Mouse (Mus musculus): ENCODE results near the gene Cacna1b.
A peak's percentile ranks its signal among the peaks of the same experiment; 100 is the strongest.

Gene Cacna1b

GRCm38 (mm10) chr2:24719645-24720379, 43.1 kb downstream of the Cacna1b start:
- DNase-seq (ENCODE audit: low spot score in 2 of 2): no peak

GRCm38 (mm10) chr2:24718906-24719305, 44.0 kb downstream of the Cacna1b start:
- no peak for DNase-seq (ENCODE audit: low spot score in 2 of 2)

DNA sequence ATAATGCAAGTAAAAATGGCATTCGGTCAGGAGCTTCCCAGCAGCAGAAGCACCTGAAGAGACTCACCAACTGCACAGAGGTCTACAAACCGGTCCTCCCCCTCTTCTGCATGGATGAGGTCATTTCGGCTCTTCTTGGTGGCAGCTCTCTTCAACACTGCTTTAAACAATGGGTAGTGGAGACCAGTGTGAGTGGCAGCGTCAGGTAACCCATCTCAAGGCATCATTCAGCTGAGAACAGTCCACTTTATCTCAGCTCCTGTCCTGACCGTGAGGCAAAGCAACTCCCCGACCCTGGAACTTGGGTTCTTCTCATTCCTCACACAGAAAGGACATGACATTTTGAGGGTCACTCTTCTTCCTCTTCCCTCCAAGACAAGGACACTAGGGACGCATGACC, 45.0 kb downstream of the Cacna1b start:
- no peak for DNase-seq (ENCODE audit: low spot score in 2 of 2)

DNA sequence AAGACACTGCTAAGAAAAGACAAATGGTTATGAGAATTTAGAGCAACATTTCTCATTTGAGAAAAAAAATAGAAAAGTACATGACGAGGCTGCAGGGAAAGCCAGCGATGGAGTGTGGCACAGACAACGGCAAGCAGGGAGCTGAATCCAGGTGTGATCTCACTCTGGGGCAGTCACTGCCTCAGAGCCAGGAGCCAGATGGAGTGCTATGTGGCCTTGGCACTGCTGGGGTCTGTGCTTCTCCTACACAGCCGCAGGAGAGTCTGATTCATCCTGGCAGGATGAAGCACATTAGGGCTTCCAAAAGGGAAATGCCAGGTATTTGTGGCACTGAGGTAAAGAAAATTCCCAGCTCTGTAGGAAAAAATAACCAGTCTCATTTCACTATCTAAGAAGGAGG, 45.5 kb downstream of the Cacna1b start:
- DNase-seq (ENCODE audit: low spot score in 2 of 2): peak in 1 of 2 experiments; percentile 35

- DNase-seq (ENCODE audit: low spot score in 2 of 2): no peak
Observed at GRCm38 (mm10) chr2:24705929-24706328, 57.0 kb downstream of the Cacna1b start.

- no peak for DNase-seq (ENCODE audit: low spot score in 2 of 2)
Observed at GRCm38 (mm10) chr2:24702208-24702957, 60.6 kb downstream of the Cacna1b start.

DNA sequence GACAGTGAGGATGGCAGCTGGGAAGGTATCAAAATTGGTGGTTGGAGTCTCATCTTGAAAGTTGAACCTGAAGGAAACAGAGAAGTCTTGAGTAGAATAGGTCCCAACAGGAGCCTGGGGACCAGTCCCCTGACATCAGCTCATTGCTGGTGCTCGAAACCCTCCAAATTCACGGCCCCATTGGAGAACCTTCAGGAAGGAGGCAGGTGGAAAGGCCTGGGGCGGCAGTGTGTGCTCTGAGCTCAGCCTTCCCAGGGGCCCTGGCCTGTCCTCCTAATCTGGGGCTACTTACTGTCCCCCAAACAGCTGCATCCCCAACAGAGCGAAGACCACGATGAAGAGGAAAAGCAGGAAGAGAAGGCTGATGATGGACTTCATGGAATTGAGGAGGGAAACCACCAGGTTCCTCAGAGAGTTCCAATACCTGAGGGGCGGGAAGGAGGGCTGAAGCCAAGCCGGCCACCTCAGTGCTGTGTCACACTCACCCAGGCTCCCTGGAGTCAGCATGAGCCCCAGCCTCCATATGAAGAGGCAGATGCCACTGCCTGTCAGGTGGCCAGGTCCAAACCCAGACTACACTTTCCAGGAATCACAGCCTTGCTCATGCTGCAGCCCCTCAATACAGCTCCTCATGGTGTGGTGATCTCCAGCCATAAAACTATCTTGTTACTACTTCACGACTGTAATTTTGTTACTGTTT, 65.5 kb downstream of the Cacna1b start:
- no peak for DNase-seq (ENCODE audit: low spot score in 2 of 2)

GRCm38 (mm10) chr2:24692371-24692770, 70.6 kb downstream of the Cacna1b start:
- peak in 1 of 2 experiments; percentile 1 for DNase-seq (ENCODE audit: low spot score in 2 of 2)

GRCm38 (mm10) chr2:24690356-24690755, 72.6 kb downstream of the Cacna1b start:
- DNase-seq (ENCODE audit: low spot score in 2 of 2): peak; percentile 1

DNA sequence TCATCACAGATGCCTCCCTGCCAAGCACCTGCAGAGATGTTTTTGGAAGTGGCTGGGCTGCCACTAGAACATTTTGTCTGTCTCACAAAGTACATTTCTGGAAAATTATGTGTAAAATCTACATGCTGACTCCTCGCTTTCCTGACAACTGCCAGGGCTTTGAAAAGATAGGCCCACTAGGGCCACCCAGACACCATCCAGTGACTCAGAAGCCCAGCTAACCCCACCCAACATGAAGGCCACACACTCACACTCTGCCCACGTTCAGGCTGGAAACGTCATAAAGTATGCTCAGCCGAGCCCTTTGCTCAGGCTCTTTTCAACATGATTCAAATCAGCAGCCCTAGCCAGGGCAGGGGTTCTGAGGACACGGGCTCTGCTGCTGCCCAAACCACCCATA, 77.6 kb downstream of the Cacna1b start:
- no peak for DNase-seq (ENCODE audit: low spot score in 2 of 2)

DNA sequence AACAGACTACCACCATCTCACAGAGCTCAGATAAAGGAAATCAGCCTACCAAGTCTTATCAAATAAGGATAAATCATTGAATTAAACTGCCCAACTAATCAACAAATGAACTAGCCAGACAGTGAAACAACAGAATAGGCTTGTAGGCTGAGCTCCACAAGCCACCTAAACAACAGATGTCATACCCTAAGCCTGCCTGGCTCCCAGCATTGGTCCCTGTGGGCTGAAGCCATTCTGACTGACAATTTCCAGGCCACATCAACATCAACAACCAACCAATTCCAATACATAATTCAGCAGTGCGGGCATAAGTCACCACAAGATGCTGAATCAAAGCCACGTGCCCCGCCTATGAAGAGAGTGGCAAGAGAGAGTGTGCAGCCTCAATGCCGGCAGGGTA, 78.2 kb downstream of the Cacna1b start:
- no peak for DNase-seq (ENCODE audit: low spot score in 2 of 2)

DNA sequence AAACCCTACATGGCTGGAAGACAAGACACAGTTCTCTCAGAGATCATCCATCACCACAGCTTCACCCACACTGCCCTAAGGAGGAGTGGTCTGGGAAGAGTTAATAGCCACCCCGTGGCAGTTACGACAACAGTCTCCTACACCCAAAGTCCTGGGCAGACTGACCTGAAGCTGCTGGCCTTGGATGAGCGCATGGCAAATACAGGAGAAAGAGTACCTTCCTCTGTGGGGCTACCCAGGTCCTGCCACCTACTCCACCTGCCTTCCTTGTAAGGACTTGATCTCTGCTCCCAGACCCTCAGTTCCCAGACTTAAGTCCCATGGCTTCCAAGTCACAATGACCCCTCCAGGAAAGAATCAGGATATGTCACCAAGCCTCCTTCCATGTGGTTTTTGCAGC, 79.7 kb downstream of the Cacna1b start:
- no peak for DNase-seq (ENCODE audit: low spot score in 2 of 2)

DNA sequence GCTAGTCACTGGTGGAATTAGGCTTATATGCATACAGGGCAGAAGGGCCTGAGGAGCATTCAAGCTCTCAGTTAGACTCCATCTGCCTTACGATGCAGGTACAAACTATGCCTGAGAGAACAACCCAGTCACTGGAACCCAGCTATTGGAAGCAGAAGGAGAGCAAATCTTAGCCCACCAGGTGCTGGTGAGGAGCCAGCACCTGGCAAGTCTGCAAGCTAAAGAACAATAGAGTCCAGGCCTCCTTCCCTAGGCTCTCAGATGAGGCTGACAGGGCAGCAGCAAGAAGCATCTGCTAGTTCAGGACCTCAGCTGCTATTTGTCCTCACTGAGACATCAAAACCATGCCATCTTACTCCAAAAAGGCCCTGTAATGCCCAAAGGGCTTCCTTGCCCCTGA, 82.2 kb downstream of the Cacna1b start:
- DNase-seq (ENCODE audit: low spot score in 2 of 2): no peak

- no peak for DNase-seq (ENCODE audit: low spot score in 2 of 2)
Observed at GRCm38 (mm10) chr2:24680176-24680575, 82.8 kb downstream of the Cacna1b start.

DNA sequence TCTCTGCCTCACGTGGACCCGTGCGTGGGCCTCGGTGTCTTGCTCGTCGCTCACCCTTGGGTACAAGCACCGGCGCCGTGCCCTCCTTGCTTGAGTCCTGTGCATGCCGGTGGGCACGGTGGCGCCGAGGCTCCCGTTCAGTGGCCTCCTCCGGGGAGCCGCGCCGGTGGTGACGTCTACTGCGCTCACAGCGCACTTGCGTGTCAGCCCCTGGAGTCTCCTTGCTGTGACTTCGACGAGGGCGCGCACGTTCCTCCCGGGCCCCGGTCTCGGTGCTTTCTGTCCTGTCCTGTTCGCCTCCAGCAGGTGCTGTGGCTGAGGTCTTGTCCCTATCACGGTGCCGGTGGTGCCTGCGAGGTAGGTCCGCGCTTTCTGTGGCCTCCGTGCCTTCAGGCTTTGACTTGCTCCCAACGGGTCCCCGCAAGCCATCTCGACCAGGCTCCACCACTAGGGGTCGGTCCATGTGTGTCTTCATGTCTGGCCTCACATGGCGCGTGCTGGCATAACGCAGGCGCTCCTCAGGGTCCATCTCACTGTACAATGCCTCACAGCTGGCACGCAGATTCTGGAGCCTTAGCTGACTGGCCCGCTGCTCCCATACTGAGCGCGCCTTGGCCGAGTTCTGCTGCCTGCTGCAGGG, 83.8 kb downstream of the Cacna1b start:
- DNase-seq (ENCODE audit: low spot score in 2 of 2): peak; percentile 34 to 36

GRCm38 (mm10) chr2:24678538-24678937, 84.4 kb downstream of the Cacna1b start:
- DNase-seq (ENCODE audit: low spot score in 2 of 2): no peak

DNA sequence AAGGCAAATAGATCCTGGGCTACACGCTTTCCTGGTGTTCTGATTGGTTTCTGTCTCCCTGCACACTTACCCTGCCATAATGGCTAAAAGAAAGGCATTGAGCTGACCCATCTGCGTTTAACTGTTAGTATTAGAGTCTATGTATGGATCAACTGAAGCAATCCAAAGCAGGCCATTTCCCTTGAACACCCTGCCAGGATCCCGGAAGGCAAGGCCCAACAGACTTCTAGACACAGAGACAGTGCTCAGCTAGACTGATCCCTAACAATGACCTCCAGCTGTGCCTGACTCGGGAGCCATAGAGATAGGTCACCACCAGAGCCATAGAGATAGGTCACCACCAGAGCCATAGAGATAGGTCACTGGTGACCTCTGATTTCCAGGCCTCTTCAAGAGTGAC, 84.8 kb downstream of the Cacna1b start:
- no peak for DNase-seq (ENCODE audit: low spot score in 2 of 2)

DNA sequence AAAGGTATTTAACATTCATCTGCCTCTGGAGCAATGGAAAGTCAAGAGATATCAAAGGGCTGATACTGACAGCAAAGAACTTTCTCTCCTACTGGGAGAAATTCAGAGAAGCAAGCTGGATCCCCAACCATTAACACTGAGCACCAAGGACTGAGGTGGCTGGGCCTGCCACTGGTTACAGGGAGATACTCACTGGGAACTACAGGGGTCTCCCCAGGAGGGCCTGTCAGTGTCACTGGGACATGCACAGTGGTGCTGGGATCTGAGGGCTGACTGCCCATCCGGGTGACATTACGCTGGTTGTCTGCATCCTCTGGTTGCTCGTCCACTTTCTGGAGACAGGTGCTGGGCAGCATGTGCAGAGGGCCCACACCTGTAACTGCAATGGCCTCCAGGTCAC, 85.3 kb downstream of the Cacna1b start:
- DNase-seq (ENCODE audit: low spot score in 2 of 2): no peak

GRCm38 (mm10) chr2:24674432-24675006, 88.4 kb downstream of the Cacna1b start:
- DNase-seq (ENCODE audit: low spot score in 2 of 2): no peak

DNA sequence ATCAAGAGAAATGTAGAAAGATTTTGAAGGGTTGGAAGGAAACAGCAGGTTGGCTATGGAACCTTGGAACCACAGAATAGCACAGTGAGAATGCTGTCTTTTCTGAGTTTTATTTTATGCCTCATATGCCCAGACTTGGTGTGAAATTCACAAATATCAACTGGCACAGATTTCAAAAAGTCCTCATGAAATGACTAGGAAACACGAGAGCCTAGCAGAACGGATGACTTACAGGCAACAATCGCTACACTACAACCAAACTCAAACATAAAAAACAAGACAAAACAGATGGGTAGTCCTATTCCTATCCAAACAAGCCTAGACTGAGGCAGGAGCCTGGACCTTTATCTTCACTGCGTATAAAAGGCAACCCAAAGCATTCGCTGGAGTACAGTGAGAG, 94.4 kb downstream of the Cacna1b start:
- DNase-seq (ENCODE audit: low spot score in 2 of 2): no peak

DNA sequence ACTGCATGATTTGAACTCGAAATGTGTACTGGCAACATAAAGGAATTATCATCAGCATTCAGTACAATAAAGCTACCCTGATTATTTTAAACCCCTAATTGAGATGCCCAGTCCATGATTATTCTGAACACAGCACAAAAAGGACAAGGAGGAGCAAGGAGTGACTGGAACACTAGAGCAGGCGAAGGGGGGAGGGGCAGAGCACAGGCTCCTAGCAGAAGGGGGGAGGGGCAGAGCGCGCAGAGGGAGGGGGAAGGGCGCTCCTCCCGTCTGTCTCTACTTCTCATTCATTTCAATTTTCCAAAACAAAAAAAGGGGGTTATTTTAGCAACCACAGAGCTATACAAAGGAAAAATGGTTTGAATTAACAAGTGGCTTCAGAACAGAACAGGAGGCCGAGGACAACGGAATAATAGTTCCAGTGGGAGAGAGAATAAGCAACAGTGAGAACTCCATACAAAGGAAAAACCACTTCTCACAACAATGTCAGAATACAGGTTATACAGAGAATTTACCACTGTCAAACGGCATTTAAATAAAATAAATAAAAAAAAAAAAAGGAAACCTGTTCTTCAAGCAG, 98.2 kb downstream of the Cacna1b start:
- DNase-seq (ENCODE audit: low spot score in 2 of 2): no peak
